In genomic region chr1:72182930-72183499, GRCm38 (mm10) we compare ENCODE assay signal across 9 mouse cellular contexts. TPM values are rescaled to one million over a fixed set of nuclear protein-coding genes. Genes with fewer than 3 reads are reported as not detected.
DNase-seq lines count a peak whose midpoint lies in the region; ATAC-seq and TF ChIP-seq lines count a peak whose summit lies in the region.
"Had no signal": no experiment of that assay in that cellular context is flagged by ENCODE, and none has a peak within 500 bp of the region (broad histone marks: within the 10 kb centered on the region; RNA-seq: fewer than 3 reads in every experiment).

No protein-coding gene starts in this region.

- H3K4me1 ChIP-seq in forebrain, embryonic 16.5 days (replicated peaks; ENCODE audit: control insufficient read depth, insufficient read depth, low read length): peaks cover 5% of the 10 kb centered on the region; the same call in 1 of the 2 replicates
- H3K4me1 ChIP-seq in lung, adult 2 months (ENCODE audit: control insufficient read depth, insufficient read depth, low read length): no peaks in the 10 kb centered on the region

- no peak overlapping the region for H3K27ac ChIP-seq in forebrain, embryonic 16.5 days (ENCODE audit: low read length)

- intact Hi-C loops in gastrocnemius, postnatal 36 days (cut with DNase I): no loop called here

- no peak overlapping the region for H3K4me3 ChIP-seq in forebrain, embryonic 16.5 days (replicated peaks; ENCODE audit: low read length)
- no peak overlapping the region for H3K4me3 ChIP-seq in lung, adult 2 months (replicated peaks; ENCODE audit: extremely low read depth, low read depth, low read length)

- H3K9ac ChIP-seq in forebrain, embryonic 16.5 days (replicated peaks; ENCODE audit: low read depth, low read length): no peak overlapping the region

- no peaks in the 10 kb centered on the region for H3K36me3 ChIP-seq in forebrain, embryonic 16.5 days (ENCODE audit: control insufficient read depth, insufficient read depth)

- ATAC-seq in forebrain, embryonic 16.5 days: peak; percentile 39; the same call in 1 of the 2 replicates

- TF ChIP-seq CTCF in lung, adult 2 months (IDR thresholded peaks at IDR 0.05; ENCODE audit: insufficient read depth, low read length): no peak

- H3K4me2 ChIP-seq in forebrain, embryonic 16.5 days (ENCODE audit: low read length): peak overlapping the region; percentile 32

- peak; percentile 42 to 62 for DNase-seq in heart, adult 18-20 months
- no peak for DNase-seq in heart, adult 8-10 months (ENCODE audit: low spot score)
- DNase-seq in kidney, adult 11 months: peak; percentile 33
- peak; percentile 24 for DNase-seq in lung, adult 2 months
- DNase-seq in skeletal muscle tissue, adult 2 months (ENCODE audit: low read depth, low spot score): peak; percentile 30
- DNase-seq in layer of hippocampus, postnatal 10 days (ENCODE audit: low spot score in 2 of 2): no peak
- DNase-seq in gastrocnemius, postnatal 36 days: no peak

- no peaks in the 10 kb centered on the region for H3K27me3 ChIP-seq in forebrain, embryonic 16.5 days (replicated peaks; ENCODE audit: control insufficient read depth, insufficient read depth, low read length)

- H3K9me3 ChIP-seq in forebrain, embryonic 16.5 days (ENCODE audit: control insufficient read depth, low read length): no peaks in the 10 kb centered on the region

- TF ChIP-seq POLR2A in lung, adult 2 months (IDR thresholded peaks at IDR 0.05; ENCODE audit: borderline replicate concordance, extremely low read depth, low read depth, low read length): no peak

- WGBS in forebrain, embryonic 16.5 days: 8% methylated on average over 13 of the region's 13 CpGs
- WGBS in lung, adult 2 months: 12% methylated on average over 13 of the region's 13 CpGs

RNA-seq across cellular contexts. Expression of gene Mreg, which starts 29.1 kb away (rescaled TPM):
- 10 to 100 TPM; 36.9 to 39.7 TPM for total RNA-seq in heart, adult 18-20 months (2021)
- 10 to 100 TPM; 33.3 to 40.4 (median 37.5) TPM for total RNA-seq in heart, adult 8-10 months (2022)
- 0.96 and 1.0 TPM in 2 replicates for polyA plus RNA-seq in forebrain, embryonic 16.5 days (2015; fragmentation: Nextera tagmentation; extraction: Ambion mirVana)
- polyA plus RNA-seq in lung, adult 2 months (2012; rRNA removed): 1.3 and 6.2 TPM in 2 replicates
- 1 to 10 TPM; 1.3 to 1.7 TPM for total RNA-seq in layer of hippocampus, postnatal 10 days (2021)
- total RNA-seq in gastrocnemius, postnatal 36 days (2021): 10 to 100 TPM; 38.1 to 52.4 TPM
- total RNA-seq: MEL had no signal

Comparison
In these comparisons a context has a peak if more than half of its experiments do, and no peak if none do; other contexts are left out.
1. DNase-seq: peak in heart, adult 18-20 months (2 of 2), kidney, adult 11 months (single experiment), lung, adult 2 months (single experiment) and skeletal muscle tissue, adult 2 months (single experiment); none in heart, adult 8-10 months (single experiment), layer of hippocampus, postnatal 10 days (0 of 2) and gastrocnemius, postnatal 36 days (0 of 2).
2. RNA of gene Mreg, which starts 29.1 kb away (total RNA-seq): 38.1 to 52.4 TPM in gastrocnemius, postnatal 36 days, 33.3 to 40.4 TPM in heart, adult 8-10 months and 36.9 to 39.7 TPM in heart, adult 18-20 months; 1.3 to 1.7 TPM in layer of hippocampus, postnatal 10 days; every median in the first group is over 10 times any median in the second.